Mouse (Mus musculus) midbrain, embryonic 10.5 days (tissue): ENCODE results near the gene Snrpa1. TPM values are rescaled to one million over a fixed set of nuclear protein-coding genes. Genes with fewer than 3 reads are reported as not detected.
A peak's percentile ranks its signal among the peaks of the same experiment; 100 is the strongest.

Experiments
- DNase-seq: peaks from one replicate; pipeline ENCODE4 v3.0.0-alpha.2; 2017; ENCODE audit warnings: low spot score
- H3K27ac ChIP-seq: fragments of 300-500 bp; sonication (generic); replicated peaks from 2 replicates; pipeline ENCODE4 v1.5.1; 2016; ENCODE audit warnings: mild to moderate bottlenecking
- H3K27me3 ChIP-seq: fragments of 300-500 bp; sonication (generic); 2 replicates; pipeline ENCODE4 v1.6.1; 2016; ENCODE audit warnings: low read depth, mild to moderate bottlenecking; ENCODE audit not compliant: poor library complexity, severe bottlenecking
- H3K36me3 ChIP-seq: fragments of 300-500 bp; sonication (generic); 2 replicates; pipeline ENCODE4 v1.6.1; 2016; ENCODE audit warnings: mild to moderate bottlenecking, moderate library complexity
- H3K4me1 ChIP-seq: fragments of 300-500 bp; sonication (generic); 2 replicates; pipeline ENCODE4 v1.6.1; 2016
- H3K4me3 ChIP-seq: fragments of 300-500 bp; sonication (generic); 2 replicates; pipeline ENCODE4 v1.5.1; 2016; ENCODE audit warnings: mild to moderate bottlenecking, moderate library complexity
- H3K9me3 ChIP-seq: fragments of 300-500 bp; sonication (generic); replicated peaks from 2 replicates; pipeline ENCODE4 v1.6.1; 2016; ENCODE audit warnings: mild to moderate bottlenecking
- WGBS: fragments of 180-500 bp; shearing (Covaris S2); methylation state at CpG from one replicate; pipeline ENCODE4 v1.1.7; 2016; 5-methylcytosine and 5-hydroxymethylcytosine counted together
- polyA plus RNA-seq: library from polyadenylated mRNA; unstranded; fragments of >200 nt; fragmentation: Nextera tagmentation; extraction: Ambion mirVana; gene quantifications from 2 replicates; pipeline ENCODE4 v1.2.1, GENCODE M21; 2016

Snrpa1 gene
- 244 and 271 TPM in 2 replicates for polyA plus RNA-seq

GRCm38 (mm10) chr7:66058703-66059102, at the start of gene Snrpa1:
Snrpa1 (plus strand) TSS chr7:66059003.
- H3K27me3 ChIP-seq: no peaks in the 10 kb centered on the region
- no peaks in the 10 kb centered on the region for H3K9me3 ChIP-seq
- H3K27ac ChIP-seq: no peak within 1 kb of the TSS
- peaks cover 21% of the 10 kb centered on the region for H3K4me1 ChIP-seq
- 81% methylated on average over 1 of the region's 1 CpGs for WGBS
- peaks cover 16% of the 10 kb centered on the region for H3K36me3 ChIP-seq
- H3K4me3 ChIP-seq: peak within 1 kb of the TSS; percentile 98
- no peak for DNase-seq

DNA sequence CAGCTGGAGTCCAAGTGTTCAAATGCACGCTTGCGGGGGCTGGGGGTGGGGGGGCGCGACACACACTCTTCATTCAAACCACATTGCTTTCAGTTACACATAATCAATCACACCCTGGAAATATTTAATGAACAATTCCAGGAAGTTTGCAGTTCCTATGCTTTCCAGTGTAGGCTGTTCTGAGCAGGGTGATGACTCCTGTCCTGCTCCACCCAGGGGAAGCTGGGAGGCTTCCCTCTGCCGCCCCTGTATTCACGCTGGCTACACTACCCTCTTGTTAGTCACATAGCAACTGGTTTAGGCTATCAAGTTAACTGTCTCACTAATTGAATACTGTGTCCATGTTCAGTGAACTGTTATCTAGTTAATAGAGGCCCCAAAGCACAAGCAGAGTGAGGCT, 48.3 kb upstream of the Snrpa1 start:
- Histone ChIP-seq H3K9me3 (no peaks in the 10 kb centered on the region), H3K36me3 (no peaks in the 10 kb centered on the region), H3K27me3 (no peaks in the 10 kb centered on the region), H3K4me1 (peaks cover 16% of the 10 kb centered on the region), H3K27ac (no peak overlapping the region), H3K4me3 (no peak overlapping the region)
- no peak for DNase-seq
- 82% methylated on average over 6 of the region's 6 CpGs for WGBS

GRCm38 (mm10) chr7:66027747-66028146, 31.1 kb upstream of the Snrpa1 start:
- Histone ChIP-seq H3K36me3 (no peaks in the 10 kb centered on the region), H3K4me3 (no peak overlapping the region), H3K27ac (no peak overlapping the region), H3K4me1 (no peaks in the 10 kb centered on the region), H3K27me3 (no peaks in the 10 kb centered on the region), H3K9me3 (no peaks in the 10 kb centered on the region)
- WGBS: 78% methylated on average over 2 of the region's 2 CpGs
- DNase-seq: no peak

DNA sequence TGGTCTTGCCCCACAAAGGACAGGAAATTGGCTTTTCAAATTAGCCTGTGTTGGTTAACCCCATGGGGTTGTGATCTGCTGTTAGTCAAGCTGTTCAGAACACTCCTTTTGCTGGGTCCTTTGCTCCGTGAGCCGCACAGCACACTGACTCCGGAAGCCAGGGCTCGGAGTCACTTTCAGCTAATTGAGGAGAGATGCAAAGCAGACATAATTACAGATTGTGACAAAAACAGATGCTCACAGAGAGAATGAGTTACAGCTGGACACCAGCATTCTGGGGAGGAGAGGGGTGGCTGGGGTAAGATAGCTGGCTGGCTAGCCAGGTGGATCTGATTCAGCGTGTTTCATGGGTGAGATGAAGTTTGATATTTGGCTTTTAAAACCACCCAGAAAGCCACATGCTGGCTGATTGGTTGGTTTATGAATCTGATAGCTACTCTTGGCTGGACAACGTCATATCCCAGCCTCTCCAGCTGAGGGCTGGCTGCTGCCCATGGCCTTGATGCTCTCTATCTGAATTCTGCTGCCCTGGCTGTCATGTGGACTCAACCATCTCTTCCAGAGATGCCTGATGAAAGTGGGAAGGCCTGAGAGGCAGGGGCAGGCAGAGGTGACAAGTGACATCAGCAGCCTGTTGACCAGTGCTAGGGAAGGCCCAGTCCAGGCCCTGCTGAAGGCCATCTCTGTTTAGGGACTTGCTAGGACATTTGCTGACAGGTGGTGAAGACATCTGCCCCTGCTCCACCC, 29.9 kb upstream of the Snrpa1 start:
- Histone ChIP-seq H3K4me1 (no peaks in the 10 kb centered on the region), H3K36me3 (no peaks in the 10 kb centered on the region), H3K9me3 (no peaks in the 10 kb centered on the region), H3K4me3 (no peak overlapping the region), H3K27ac (no peak overlapping the region), H3K27me3 (no peaks in the 10 kb centered on the region)
- DNase-seq: no peak
- 74% methylated on average over 6 of the region's 6 CpGs for WGBS

DNA sequence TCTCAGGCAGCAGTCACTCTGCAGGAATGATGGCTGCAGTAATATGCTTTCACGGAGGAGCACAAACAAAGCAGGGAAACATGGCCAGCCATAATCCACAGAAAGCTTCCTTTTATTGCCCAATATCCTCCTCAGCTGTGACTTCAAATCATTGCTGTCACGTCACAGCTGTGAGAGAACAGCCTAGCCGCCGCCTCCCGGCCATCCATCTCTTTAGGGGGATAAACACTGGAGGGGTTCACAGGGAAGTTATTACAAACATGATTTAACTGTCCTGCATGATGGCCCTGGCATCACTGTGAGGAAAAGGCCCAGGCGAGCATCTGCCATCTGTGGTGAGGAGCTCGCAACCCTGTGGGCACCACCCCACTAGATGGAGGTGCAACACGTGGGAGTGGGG, 22.0 kb upstream of the Snrpa1 start:
- Histone ChIP-seq H3K4me3 (no peak overlapping the region), H3K27ac (no peak overlapping the region), H3K27me3 (no peaks in the 10 kb centered on the region), H3K9me3 (no peaks in the 10 kb centered on the region), H3K4me1 (peaks cover 4% of the 10 kb centered on the region), H3K36me3 (no peaks in the 10 kb centered on the region)
- 84% methylated on average over 8 of the region's 8 CpGs for WGBS
- DNase-seq: no peak

GRCm38 (mm10) chr7:66038261-66038660, 20.5 kb upstream of the Snrpa1 start:
- WGBS: 83% methylated on average over 3 of the region's 3 CpGs
- H3K27me3 ChIP-seq: no peaks in the 10 kb centered on the region
- peaks cover 4% of the 10 kb centered on the region for H3K4me1 ChIP-seq
- H3K27ac ChIP-seq: no peak overlapping the region
- no peaks in the 10 kb centered on the region for H3K36me3 ChIP-seq
- H3K9me3 ChIP-seq: no peaks in the 10 kb centered on the region
- no peak for DNase-seq
- no peak overlapping the region for H3K4me3 ChIP-seq

DNA sequence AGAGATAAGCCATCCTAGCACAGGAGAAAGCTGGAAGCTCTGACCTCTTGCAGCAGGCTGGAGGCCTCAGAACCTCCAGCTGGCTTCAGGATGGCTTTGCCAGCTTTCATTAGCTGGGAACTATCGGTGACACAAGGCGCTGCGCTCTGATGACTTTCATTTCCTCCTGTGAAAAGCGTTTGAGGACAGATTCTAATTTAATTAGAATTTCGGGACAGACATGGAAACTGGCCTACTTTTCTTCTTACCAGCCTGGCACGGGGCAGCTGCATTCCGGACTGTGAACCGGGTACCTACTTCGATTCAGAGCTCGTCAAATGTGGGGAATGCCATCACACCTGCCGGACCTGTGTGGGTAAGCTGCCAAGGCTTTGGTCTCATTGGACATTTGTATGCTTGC, 20.1 kb upstream of the Snrpa1 start:
- H3K27ac ChIP-seq: no peak overlapping the region
- no peaks in the 10 kb centered on the region for H3K36me3 ChIP-seq
- H3K4me3 ChIP-seq: no peak overlapping the region
- H3K9me3 ChIP-seq: no peaks in the 10 kb centered on the region
- 87% methylated on average over 11 of the region's 11 CpGs for WGBS
- no peaks in the 10 kb centered on the region for H3K27me3 ChIP-seq
- no peak for DNase-seq
- H3K4me1 ChIP-seq: peaks cover 6% of the 10 kb centered on the region

DNA sequence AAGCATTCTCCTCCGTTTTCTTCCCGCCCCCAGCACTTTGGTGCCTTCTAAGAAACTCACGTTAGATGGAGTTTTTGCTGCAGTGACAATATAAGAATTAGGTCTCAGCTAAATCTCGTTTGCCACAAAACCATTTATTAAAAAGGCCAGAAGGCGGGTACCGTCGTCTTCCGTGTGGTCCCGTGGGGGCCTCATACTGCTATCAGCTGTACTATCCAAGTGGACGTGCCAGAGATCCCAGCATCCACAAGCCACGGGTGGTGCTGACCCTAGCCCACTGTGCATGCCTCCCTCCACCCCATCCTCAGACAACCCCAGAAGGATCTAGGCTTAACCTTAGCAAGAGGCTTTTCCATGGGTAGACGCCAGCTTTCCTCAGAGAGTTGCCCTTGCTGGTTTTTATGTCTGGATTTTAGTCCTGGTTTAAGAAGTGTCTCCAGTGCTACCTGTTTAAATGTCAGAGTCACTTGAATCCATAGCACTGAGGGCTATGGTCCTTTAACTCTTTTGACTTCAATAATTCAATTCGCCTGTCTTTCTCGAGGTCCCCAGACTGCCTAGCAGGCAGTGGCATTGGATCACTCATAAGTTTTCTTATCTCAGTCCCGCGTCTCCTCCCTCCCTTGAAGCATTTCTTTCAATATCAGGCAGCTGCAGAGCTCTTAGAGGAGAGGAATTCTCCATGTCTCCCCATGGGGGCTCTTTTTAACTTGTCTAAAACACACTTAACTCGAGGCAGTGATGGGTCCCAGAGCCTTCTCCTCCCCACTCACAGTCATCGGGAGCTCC, 18.6 kb upstream of the Snrpa1 start:
- H3K27ac ChIP-seq: no peak overlapping the region
- no peak overlapping the region for H3K4me3 ChIP-seq
- no peaks in the 10 kb centered on the region for H3K27me3 ChIP-seq
- H3K9me3 ChIP-seq: no peaks in the 10 kb centered on the region
- H3K36me3 ChIP-seq: no peaks in the 10 kb centered on the region
- WGBS: 84% methylated on average over 18 of the region's 18 CpGs
- DNase-seq: no peak
- peaks cover 17% of the 10 kb centered on the region for H3K4me1 ChIP-seq

GRCm38 (mm10) chr7:66043552-66044459, 15.0 kb upstream of the Snrpa1 start, which contains the start of gene Gm45213:
Gm45213 (plus strand) TSS chr7:66043602.
- Histone ChIP-seq H3K4me3 (no peak within 1 kb of the TSS), H3K9me3 (no peaks in the 10 kb centered on the region), H3K4me1 (peaks cover 40% of the 10 kb centered on the region), H3K27ac (no peak within 1 kb of the TSS), H3K36me3 (no peaks in the 10 kb centered on the region), H3K27me3 (no peaks in the 10 kb centered on the region)
- DNase-seq: no peak
- 87% methylated on average over 10 of the region's 10 CpGs for WGBS

GRCm38 (mm10) chr7:66044617-66045016, 14.2 kb upstream of the Snrpa1 start:
- Histone ChIP-seq H3K4me3 (no peak overlapping the region), H3K27me3 (no peaks in the 10 kb centered on the region), H3K9me3 (no peaks in the 10 kb centered on the region), H3K27ac (no peak overlapping the region), H3K4me1 (peaks cover 40% of the 10 kb centered on the region), H3K36me3 (no peaks in the 10 kb centered on the region)
- no peak for DNase-seq
- WGBS: 48% methylated on average over 9 of the region's 9 CpGs

DNA sequence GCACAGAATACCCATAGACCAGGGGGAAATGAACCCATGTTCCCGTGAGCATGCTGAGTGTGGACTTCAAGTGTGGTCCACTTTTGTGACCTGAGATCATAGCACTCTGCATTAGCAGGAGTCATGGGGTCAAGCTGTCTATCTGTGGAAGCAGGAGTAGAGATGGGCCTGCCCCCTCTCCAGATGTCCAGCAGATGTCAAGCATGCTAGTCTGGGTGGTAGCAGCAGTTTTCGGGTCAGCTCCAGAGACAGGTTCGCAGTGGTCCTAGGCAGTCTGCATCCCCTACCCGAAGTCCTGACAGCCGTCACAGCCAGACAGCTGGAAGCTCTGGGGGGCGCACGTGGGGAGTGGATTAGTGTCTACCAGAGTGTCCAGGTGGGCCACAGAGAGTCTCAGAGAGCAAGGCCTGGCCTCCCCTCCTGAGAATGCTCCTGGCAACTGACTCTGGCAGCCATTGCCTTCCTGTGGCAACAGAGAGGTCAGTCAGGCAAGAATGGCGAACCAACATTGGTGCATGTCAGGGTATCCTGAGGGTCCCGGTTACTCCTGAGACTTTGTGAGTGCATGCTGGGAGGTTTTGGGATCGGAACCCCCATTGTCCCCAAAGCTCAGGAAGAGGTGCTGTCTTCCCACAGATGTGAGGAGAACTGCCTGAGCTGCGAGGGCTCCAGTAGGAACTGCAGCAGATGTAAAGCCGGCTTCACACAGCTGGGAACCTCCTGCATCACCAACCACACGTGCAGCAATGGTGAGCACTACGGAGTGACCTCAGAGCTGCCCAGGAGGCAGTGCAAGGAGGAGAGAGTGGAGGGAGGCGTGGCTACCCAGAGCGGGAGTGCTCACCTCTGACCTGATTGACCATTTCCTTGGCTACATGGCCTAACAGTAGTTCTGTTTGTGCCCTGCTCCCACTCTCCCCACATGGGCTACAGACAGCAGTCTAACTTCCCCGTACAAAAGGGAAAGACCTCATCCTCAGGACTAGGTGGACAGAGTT, 11.6 kb upstream of the Snrpa1 start:
- Histone ChIP-seq H3K4me3 (no peak overlapping the region), H3K36me3 (no peaks in the 10 kb centered on the region), H3K27ac (peak overlapping the region; percentile 24; the same call in 1 of the 2 replicates), H3K9me3 (no peaks in the 10 kb centered on the region), H3K4me1 (peaks cover 36% of the 10 kb centered on the region), H3K27me3 (no peaks in the 10 kb centered on the region)
- no peak for DNase-seq
- WGBS: 54% methylated on average over 17 of the region's 17 CpGs
